Mouse (Mus musculus) myocyte (in vitro differentiated cells): Measurements from ENCODE around the gene Pde8a.

Source experiments
- CEBPB ChIP-seq: IDR thresholded peaks from 2 replicates; pipeline ENCODE4 v1.6.1; 2011; ENCODE audit warnings: mild to moderate bottlenecking, moderate library complexity; ENCODE audit not compliant: poor library complexity, insufficient read depth, severe bottlenecking
- E2F4 ChIP-seq: IDR thresholded peaks from one replicate; pipeline ENCODE4 v1.6.1; 2011; ENCODE audit warnings: mild to moderate bottlenecking, control low read depth, moderate library complexity; ENCODE audit not compliant: insufficient read depth
- MAX ChIP-seq: IDR thresholded peaks from one replicate; pipeline ENCODE4 v1.6.1; 2011; ENCODE audit warnings: low read depth, mild to moderate bottlenecking, control low read depth
- MYOD1 ChIP-seq, 3 experiments: IDR thresholded peaks; one replicate each; pipeline ENCODE4 v1.6.1; 2011; ENCODE audit warnings: control low read depth in 2 of 3, low read depth in 2 of 3, mild to moderate bottlenecking in 2 of 3, moderate library complexity in 1 of 3; ENCODE audit not compliant: insufficient read length in 2 of 3, control insufficient read depth in 1 of 3
- POLR2A ChIP-seq: IDR thresholded peaks from one replicate; pipeline ENCODE4 v1.6.1; 2011; ENCODE audit warnings: low read depth, mild to moderate bottlenecking, control low read depth, moderate library complexity; ENCODE audit not compliant: insufficient read length
- POLR2AphosphoS2 ChIP-seq: IDR thresholded peaks from one replicate; pipeline ENCODE4 v1.6.1; 2011; ENCODE audit warnings: low read depth, control low read depth; ENCODE audit not compliant: insufficient read length
- REST ChIP-seq: IDR thresholded peaks from one replicate; pipeline ENCODE4 v1.6.1; 2011; ENCODE audit warnings: mild to moderate bottlenecking, control low read depth, moderate library complexity; ENCODE audit not compliant: insufficient read depth, insufficient read length

DNA sequence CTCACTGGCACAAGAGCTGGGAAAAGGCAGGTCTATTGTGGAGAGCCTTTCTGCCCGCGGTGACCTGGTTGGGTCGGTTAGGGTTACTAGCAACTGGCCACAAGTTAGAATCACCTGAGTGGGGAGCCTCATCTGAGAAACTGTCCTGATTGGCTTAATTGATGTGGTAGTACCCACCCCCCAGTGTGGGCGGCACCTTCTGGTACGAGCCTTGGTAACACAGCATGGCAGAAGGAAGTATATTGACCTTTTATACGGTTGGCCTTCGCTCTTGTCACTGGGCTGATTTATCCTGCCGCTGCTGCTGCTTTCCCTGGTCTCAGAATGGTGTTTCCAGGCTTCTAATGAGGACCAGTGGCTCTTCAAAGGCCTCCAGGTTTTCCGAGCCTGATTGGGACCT is 24.2 kb upstream of the Pde8a start:
- TF ChIP-seq MYOD1 (IDR thresholded peaks at IDR 0.05; ENCODE audit: control insufficient read depth in 1 of 3, insufficient read length in 2 of 3, low read depth in 2 of 3) (no peak), POLR2A (no peak), POLR2AphosphoS2 (no peak), CEBPB (no peak), REST (no peak), MAX (no peak), E2F4 (no peak)
